Mouse (Mus musculus) limb, embryonic 12.5 days (tissue): Measurements from ENCODE around the gene Ccdc38. TPM values are rescaled to one million over a fixed set of nuclear protein-coding genes. Genes with fewer than 3 reads are reported as not detected.

ENCODE experiments used
- ATAC-seq: fragments of 200-750 bp; cut with Nextera tagmentation; 2 replicates; pipeline ENCODE4 v1.8.0; 2017; ENCODE audit warnings: low read depth, moderate TSS enrichment; ENCODE audit not compliant: insufficient number of reproducible peaks, insufficient read depth, low FRiP score, low TSS enrichment
- H3K27ac ChIP-seq: fragments of 300-500 bp; sonication (generic); 2 replicates; pipeline ENCODE4 v1.5.1; 2016; ENCODE audit warnings: mild to moderate bottlenecking, moderate library complexity
- H3K27me3 ChIP-seq: fragments of 300-500 bp; sonication (generic); 2 replicates; pipeline ENCODE4 v1.6.1; 2016; ENCODE audit warnings: mild to moderate bottlenecking, moderate library complexity
- H3K36me3 ChIP-seq: fragments of 300-500 bp; sonication (generic); 2 replicates; pipeline ENCODE4 v1.6.1; 2016; ENCODE audit warnings: mild to moderate bottlenecking, moderate library complexity
- H3K4me1 ChIP-seq: fragments of 300-500 bp; sonication (generic); replicated peaks from 2 replicates; pipeline ENCODE4 v1.6.1; 2016
- H3K4me2 ChIP-seq: fragments of 300-500 bp; sonication (generic); 2 replicates; pipeline ENCODE4 v1.6.1; 2016; ENCODE audit warnings: mild to moderate bottlenecking, moderate library complexity
- H3K4me3 ChIP-seq: fragments of 300-500 bp; sonication (generic); replicated peaks from 2 replicates; pipeline ENCODE4 v1.5.1; 2016; ENCODE audit warnings: mild to moderate bottlenecking
- H3K9ac ChIP-seq: fragments of 300-500 bp; sonication (generic); replicated peaks from 2 replicates; pipeline ENCODE4 v1.6.1; 2016; ENCODE audit warnings: mild to moderate bottlenecking, moderate library complexity
- H3K9me3 ChIP-seq: fragments of 300-500 bp; sonication (generic); 2 replicates; pipeline ENCODE4 v1.6.1; 2016; ENCODE audit warnings: mild to moderate bottlenecking, moderate library complexity
- WGBS: fragments of 180-500 bp; shearing (Covaris S2); methylation state at CpG from one replicate; pipeline ENCODE4 v1.1.7; 2016; 5-methylcytosine and 5-hydroxymethylcytosine counted together
- polyA plus RNA-seq: library from polyadenylated mRNA; unstranded; fragments of >200 nt; fragmentation: Nextera tagmentation; extraction: Ambion mirVana; gene quantifications from 2 replicates; pipeline ENCODE4 v1.2.1, GENCODE M21; 2016

Ccdc38 gene
- polyA plus RNA-seq, 1 experiment from 2014 or later = 0.51 TPM

GRCm38 (mm10) chr10:93519756-93520155 lies 20.7 kb upstream of the Ccdc38 start:
- no peaks in the 10 kb centered on the region for H3K36me3 ChIP-seq
- no peaks in the 10 kb centered on the region for H3K27me3 ChIP-seq
- H3K9me3 ChIP-seq = no peaks in the 10 kb centered on the region
- no peak overlapping the region for H3K4me2 ChIP-seq
- no peaks in the 10 kb centered on the region for H3K4me1 ChIP-seq
- no peak overlapping the region for H3K27ac ChIP-seq
- no peak overlapping the region for H3K4me3 ChIP-seq
- WGBS = 86% methylated on average over 5 of the region's 5 CpGs
- H3K9ac ChIP-seq = no peak overlapping the region
- ATAC-seq = no peak

- WGBS = 77% methylated on average over 4 of the region's 4 CpGs
- H3K27ac ChIP-seq = no peak overlapping the region
- no peak overlapping the region for H3K4me2 ChIP-seq
- no peaks in the 10 kb centered on the region for H3K4me1 ChIP-seq
- no peak overlapping the region for H3K9ac ChIP-seq
- no peak overlapping the region for H3K4me3 ChIP-seq
- no peaks in the 10 kb centered on the region for H3K9me3 ChIP-seq
- no peak for ATAC-seq
- H3K27me3 ChIP-seq = no peaks in the 10 kb centered on the region
- no peaks in the 10 kb centered on the region for H3K36me3 ChIP-seq
These were observed 19.4 kb upstream of the Ccdc38 start for GRCm38 (mm10) chr10:93520994-93521393.

GRCm38 (mm10) chr10:93525329-93525728 lies 15.1 kb upstream of the Ccdc38 start:
- no peaks in the 10 kb centered on the region for H3K4me1 ChIP-seq
- H3K27me3 ChIP-seq = no peaks in the 10 kb centered on the region
- 51% methylated on average over 1 of the region's 1 CpGs for WGBS
- H3K9ac ChIP-seq = no peak overlapping the region
- H3K9me3 ChIP-seq = no peaks in the 10 kb centered on the region
- H3K27ac ChIP-seq = no peak overlapping the region
- ATAC-seq = no peak
- no peaks in the 10 kb centered on the region for H3K36me3 ChIP-seq
- H3K4me3 ChIP-seq = no peak overlapping the region
- no peak overlapping the region for H3K4me2 ChIP-seq

GRCm38 (mm10) chr10:93538287-93538686 lies 2.1 kb upstream of the Ccdc38 start:
- no peak overlapping the region for H3K9ac ChIP-seq
- no peak for ATAC-seq
- no peak overlapping the region for H3K4me2 ChIP-seq
- peaks cover 24% of the 10 kb centered on the region for H3K27me3 ChIP-seq
- H3K27ac ChIP-seq = no peak overlapping the region
- H3K9me3 ChIP-seq = no peaks in the 10 kb centered on the region
- H3K36me3 ChIP-seq = no peaks in the 10 kb centered on the region
- WGBS = 90% methylated on average over 2 of the region's 2 CpGs
- peaks cover 16% of the 10 kb centered on the region for H3K4me1 ChIP-seq
- H3K4me3 ChIP-seq = no peak overlapping the region

- WGBS = 36% methylated on average over 6 of the region's 6 CpGs
- no peak overlapping the region for H3K4me3 ChIP-seq
- no peaks in the 10 kb centered on the region for H3K36me3 ChIP-seq
- H3K4me2 ChIP-seq = no peak overlapping the region
- ATAC-seq = no peak
- no peak overlapping the region for H3K27ac ChIP-seq
- H3K9ac ChIP-seq = no peak overlapping the region
- H3K9me3 ChIP-seq = no peaks in the 10 kb centered on the region
- H3K4me1 ChIP-seq = peaks cover 16% of the 10 kb centered on the region
- peaks cover 24% of the 10 kb centered on the region for H3K27me3 ChIP-seq
These were observed 1.6 kb upstream of the Ccdc38 start for GRCm38 (mm10) chr10:93538818-93539217.

GRCm38 (mm10) chr10:93539775-93540430 lies 529 bp upstream of the Ccdc38 start, which contains the start of gene Amdhd1:
Amdhd1 (minus strand) TSS chr10:93540033.
- WGBS = 5% methylated on average over 35 of the region's 35 CpGs
- ATAC-seq = peak; percentile 75
- peaks cover 12% of the 10 kb centered on the region for H3K4me1 ChIP-seq
- no peak within 1 kb of the TSS for H3K27ac ChIP-seq
- H3K36me3 ChIP-seq = no peaks in the 10 kb centered on the region
- peaks cover 14% of the 10 kb centered on the region for H3K27me3 ChIP-seq
- H3K4me3 ChIP-seq = peak within 1 kb of the TSS; percentile 43
- no peaks in the 10 kb centered on the region for H3K9me3 ChIP-seq
- H3K4me2 ChIP-seq = peak within 1 kb of the TSS; percentile 86
- H3K9ac ChIP-seq = peak within 1 kb of the TSS; percentile 50

- H3K27ac ChIP-seq = no peak overlapping the region
- no peaks in the 10 kb centered on the region for H3K9me3 ChIP-seq
- H3K27me3 ChIP-seq = peaks cover 5% of the 10 kb centered on the region; the same call in 1 of the 2 replicates
- no peak overlapping the region for H3K4me2 ChIP-seq
- no peak for ATAC-seq
- 87% methylated on average over 1 of the region's 1 CpGs for WGBS
- no peak overlapping the region for H3K4me3 ChIP-seq
- peaks cover 12% of the 10 kb centered on the region for H3K4me1 ChIP-seq
- no peak overlapping the region for H3K9ac ChIP-seq
- no peaks in the 10 kb centered on the region for H3K36me3 ChIP-seq
These were observed 1.2 kb downstream of the Ccdc38 start for GRCm38 (mm10) chr10:93541585-93541984.

- no peaks in the 10 kb centered on the region for H3K36me3 ChIP-seq
- peaks cover 12% of the 10 kb centered on the region for H3K4me1 ChIP-seq
- no peak overlapping the region for H3K4me3 ChIP-seq
- no peak for ATAC-seq
- no peaks in the 10 kb centered on the region for H3K9me3 ChIP-seq
- no peak overlapping the region for H3K9ac ChIP-seq
- no peak overlapping the region for H3K4me2 ChIP-seq
- peaks cover 5% of the 10 kb centered on the region; the same call in 1 of the 2 replicates for H3K27me3 ChIP-seq
- 84% methylated on average over 4 of the region's 4 CpGs for WGBS
- no peak overlapping the region for H3K27ac ChIP-seq
These were observed 1.9 kb downstream of the Ccdc38 start for GRCm38 (mm10) chr10:93542356-93542755.

GRCm38 (mm10) chr10:93543176-93543575 lies 2.7 kb downstream of the Ccdc38 start:
- Histone ChIP-seq H3K4me1 (peaks cover 12% of the 10 kb centered on the region), H3K9me3 (no peaks in the 10 kb centered on the region), H3K4me3 (no peak overlapping the region), H3K9ac (no peak overlapping the region), H3K36me3 (no peaks in the 10 kb centered on the region), H3K27ac (no peak overlapping the region), H3K27me3 (no peaks in the 10 kb centered on the region), H3K4me2 (no peak overlapping the region)
- 76% methylated on average over 6 of the region's 6 CpGs for WGBS
- no peak for ATAC-seq

- WGBS = 67% methylated on average over 5 of the region's 5 CpGs
- H3K4me3 ChIP-seq = no peak overlapping the region
- ATAC-seq = no peak
- no peak overlapping the region for H3K4me2 ChIP-seq
- no peaks in the 10 kb centered on the region for H3K9me3 ChIP-seq
- no peak overlapping the region for H3K9ac ChIP-seq
- H3K27me3 ChIP-seq = no peaks in the 10 kb centered on the region
- H3K27ac ChIP-seq = no peak overlapping the region
- peaks cover 12% of the 10 kb centered on the region for H3K4me1 ChIP-seq
- H3K36me3 ChIP-seq = no peaks in the 10 kb centered on the region
These were observed 3.7 kb downstream of the Ccdc38 start for GRCm38 (mm10) chr10:93544172-93544571.

- 86% methylated on average over 4 of the region's 4 CpGs for WGBS
- Histone ChIP-seq H3K4me3 (no peak overlapping the region), H3K9ac (no peak overlapping the region), H3K9me3 (no peaks in the 10 kb centered on the region), H3K36me3 (no peaks in the 10 kb centered on the region), H3K27me3 (no peaks in the 10 kb centered on the region), H3K4me2 (no peak overlapping the region), H3K27ac (no peak overlapping the region), H3K4me1 (no peaks in the 10 kb centered on the region)
- ATAC-seq = no peak
These were observed 7.4 kb downstream of the Ccdc38 start for GRCm38 (mm10) chr10:93547741-93548270.

GRCm38 (mm10) chr10:93548991-93549390 lies 8.6 kb downstream of the Ccdc38 start:
- Histone ChIP-seq H3K4me3 (no peak overlapping the region), H3K9me3 (no peaks in the 10 kb centered on the region), H3K4me2 (no peak overlapping the region), H3K36me3 (no peaks in the 10 kb centered on the region), H3K27ac (no peak overlapping the region), H3K27me3 (no peaks in the 10 kb centered on the region), H3K4me1 (no peaks in the 10 kb centered on the region), H3K9ac (no peak overlapping the region)
- 14% methylated on average over 7 of the region's 7 CpGs for WGBS
- ATAC-seq = no peak
